Mouse (Mus musculus) myocyte (in vitro differentiated cells): Measurements from ENCODE around the gene Agap1. TPM values are rescaled to one million over a fixed set of nuclear protein-coding genes. Genes with fewer than 3 reads are reported as not detected.

Experiments
- H3K27me3 ChIP-seq: one replicate; pipeline ENCODE4 v1.6.1; 2011; ENCODE audit not compliant: control insufficient read depth, insufficient read depth, insufficient read length
- H3K36me3 ChIP-seq: one replicate; pipeline ENCODE4 v1.6.1; 2011; ENCODE audit not compliant: control insufficient read depth, insufficient read depth
- H3K4me2 ChIP-seq: one replicate; pipeline ENCODE4 v1.6.1; 2011; ENCODE audit warnings: low read depth, control low read depth
- H3K4me3 ChIP-seq: one replicate; pipeline ENCODE4 v1.5.1; 2011; ENCODE audit warnings: mild to moderate bottlenecking, control low read depth, moderate library complexity
- H3K79me2 ChIP-seq: one replicate; pipeline ENCODE4 v1.6.1; 2011; ENCODE audit not compliant: control insufficient read depth, insufficient read depth
- H3ac ChIP-seq: one replicate; pipeline ENCODE4 v1.6.1; 2011; ENCODE audit not compliant: control insufficient read depth, insufficient read length
- CEBPB ChIP-seq: IDR thresholded peaks from 2 replicates; pipeline ENCODE4 v1.6.1; 2011; ENCODE audit warnings: mild to moderate bottlenecking, moderate library complexity; ENCODE audit not compliant: poor library complexity, insufficient read depth, severe bottlenecking
- E2F4 ChIP-seq: IDR thresholded peaks from one replicate; pipeline ENCODE4 v1.6.1; 2011; ENCODE audit warnings: mild to moderate bottlenecking, control low read depth, moderate library complexity; ENCODE audit not compliant: insufficient read depth
- MAX ChIP-seq: IDR thresholded peaks from one replicate; pipeline ENCODE4 v1.6.1; 2011; ENCODE audit warnings: low read depth, mild to moderate bottlenecking, control low read depth
- MYOD1 ChIP-seq, 3 experiments: IDR thresholded peaks; one replicate each; pipeline ENCODE4 v1.6.1; 2011; ENCODE audit warnings: control low read depth in 2 of 3, low read depth in 2 of 3, mild to moderate bottlenecking in 2 of 3, moderate library complexity in 1 of 3; ENCODE audit not compliant: insufficient read length in 2 of 3, control insufficient read depth in 1 of 3
- MYOG ChIP-seq, 3 experiments: IDR thresholded peaks; one replicate each; pipeline ENCODE4 v1.6.1; 2011; ENCODE audit warnings: control low read depth in 2 of 3, low read depth in 2 of 3, mild to moderate bottlenecking in 2 of 3; ENCODE audit not compliant: insufficient read length in 2 of 3, control insufficient read depth in 1 of 3, insufficient read depth in 1 of 3
- POLR2A ChIP-seq: IDR thresholded peaks from one replicate; pipeline ENCODE4 v1.6.1; 2011; ENCODE audit warnings: low read depth, mild to moderate bottlenecking, control low read depth, moderate library complexity; ENCODE audit not compliant: insufficient read length
- POLR2AphosphoS2 ChIP-seq: IDR thresholded peaks from one replicate; pipeline ENCODE4 v1.6.1; 2011; ENCODE audit warnings: low read depth, control low read depth; ENCODE audit not compliant: insufficient read length
- REST ChIP-seq: IDR thresholded peaks from one replicate; pipeline ENCODE4 v1.6.1; 2011; ENCODE audit warnings: mild to moderate bottlenecking, control low read depth, moderate library complexity; ENCODE audit not compliant: insufficient read depth, insufficient read length
- SRF ChIP-seq: IDR thresholded peaks from one replicate; pipeline ENCODE4 v1.6.1; 2011; ENCODE audit warnings: low read depth; ENCODE audit not compliant: control insufficient read depth, insufficient read length
- TCF12 ChIP-seq: IDR thresholded peaks from one replicate; pipeline ENCODE4 v1.6.1; 2011; ENCODE audit warnings: mild to moderate bottlenecking, control low read depth; ENCODE audit not compliant: poor library complexity, insufficient read depth, severe bottlenecking
- TCF3 ChIP-seq: IDR thresholded peaks from one replicate; pipeline ENCODE4 v1.6.1; 2011; ENCODE audit warnings: low read depth, control low read depth; ENCODE audit not compliant: insufficient read length
- USF1 ChIP-seq: IDR thresholded peaks from one replicate; pipeline ENCODE4 v1.6.1; 2011; ENCODE audit warnings: low read depth, mild to moderate bottlenecking, control low read depth, moderate library complexity
- polyA plus RNA-seq: library from polyadenylated mRNA; unstranded; fragments of >200 nt; fragmentation: generic; extraction: Trizol; gene quantifications from one replicate; pipeline ENCODE4 v1.2.1, GENCODE M21; 2012; ENCODE audit warnings: missing spikeins

Gene Agap1
- polyA plus RNA-seq, 1 experiment, result 48.9 TPM

DNA sequence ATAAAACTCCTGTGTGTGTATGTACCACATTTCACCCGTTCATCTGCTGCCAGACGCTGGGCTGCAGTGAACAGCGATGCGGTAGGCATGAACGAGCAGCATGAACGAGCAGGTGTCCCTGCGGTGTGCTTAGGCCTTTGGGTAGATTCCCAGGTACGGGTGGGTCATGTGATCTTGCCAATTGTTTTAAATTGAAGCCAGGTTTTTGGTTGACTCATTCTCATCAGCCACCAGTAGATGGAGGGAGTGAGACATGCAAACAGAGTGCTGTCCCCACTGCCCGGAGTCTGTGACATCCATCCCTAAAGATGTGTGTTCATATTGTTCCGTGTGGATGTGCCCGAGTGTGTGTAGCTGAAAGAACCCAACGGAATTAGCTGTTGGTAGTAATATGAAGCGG is 71.2 kb downstream of the Agap1 start:
- Histone ChIP-seq H3K4me3 (no peak overlapping the region), H3K27me3 (no peaks in the 10 kb centered on the region), H3ac (no peak overlapping the region), H3K36me3 (no peaks in the 10 kb centered on the region), H3K4me2 (no peak overlapping the region), H3K79me2 (peaks cover 85% of the 10 kb centered on the region)
- TF ChIP-seq E2F4 (no peak), REST (no peak), USF1 (peak; percentile 84), SRF (no peak)

DNA sequence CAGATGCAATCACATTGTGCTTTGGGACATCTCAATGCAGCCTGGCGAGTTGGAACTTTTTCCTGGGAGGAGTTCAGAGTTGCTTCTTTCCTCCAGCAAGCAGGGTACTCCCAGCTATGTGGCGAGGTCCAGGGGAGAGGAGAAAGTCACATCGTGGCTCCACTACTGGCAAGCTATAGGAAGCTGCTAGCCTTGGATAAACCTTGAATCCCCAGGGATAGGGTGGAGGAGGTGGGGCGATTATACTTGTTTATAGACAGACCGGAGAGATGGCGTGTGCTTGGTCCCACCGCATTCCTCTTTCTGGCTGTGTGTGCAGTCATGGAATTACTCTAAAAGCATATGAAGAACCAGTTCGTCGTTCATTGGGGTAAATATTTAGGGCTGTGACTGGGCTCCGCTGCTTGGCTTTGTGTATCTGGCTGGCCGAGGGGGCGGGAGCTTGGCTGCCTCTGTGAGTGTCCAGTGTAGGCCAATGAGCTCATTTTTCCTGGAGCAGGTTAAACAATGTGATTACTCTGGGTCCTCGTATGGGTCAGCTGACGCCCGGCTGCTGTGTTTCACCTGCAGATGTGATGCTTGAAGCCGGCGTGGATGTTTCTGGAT is 74.2 kb downstream of the Agap1 start:
- no peak overlapping the region for H3K4me2 ChIP-seq
- no peaks in the 10 kb centered on the region for H3K27me3 ChIP-seq
- H3ac ChIP-seq, result no peak overlapping the region
- H3K4me3 ChIP-seq, result no peak overlapping the region
- H3K36me3 ChIP-seq, result no peaks in the 10 kb centered on the region
- TF ChIP-seq SRF (no peak), TCF3 (no peak), TCF12 (no peak), E2F4 (no peak), MYOD1 (IDR thresholded peaks at IDR 0.05; ENCODE audit: control insufficient read depth in 1 of 3, insufficient read length in 2 of 3, low read depth in 2 of 3) (no peak)
- H3K79me2 ChIP-seq, result peaks cover 93% of the 10 kb centered on the region

- no peak overlapping the region for H3ac ChIP-seq
- no peak for TF ChIP-seq TCF3
- H3K4me2 ChIP-seq, result no peak overlapping the region
These were observed 79.1 kb downstream of the Agap1 start for GRCm38 (mm10) chr1:89533702-89534101.

DNA sequence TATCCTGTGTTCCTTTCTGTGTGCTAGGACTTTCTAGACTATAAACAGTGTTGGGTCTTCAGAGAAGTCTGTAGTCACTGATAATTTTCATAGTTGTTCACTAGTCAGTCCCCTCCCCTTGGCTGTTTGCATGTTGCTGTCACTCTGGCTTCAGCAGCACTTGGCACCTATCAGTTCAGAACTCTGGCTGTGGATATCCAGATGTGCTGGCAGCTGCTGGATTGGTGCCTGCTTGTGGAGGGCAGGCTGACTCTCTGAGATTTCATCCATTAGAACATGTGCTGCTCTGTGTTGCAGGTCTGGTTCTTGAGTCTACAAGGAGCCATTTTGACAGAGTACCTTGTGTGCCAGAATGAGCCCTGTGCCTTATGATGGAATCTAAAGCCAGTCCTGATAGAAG is 80.6 kb downstream of the Agap1 start:
- no peak for TF ChIP-seq MYOG (IDR thresholded peaks at IDR 0.05; ENCODE audit: control insufficient read depth in 1 of 3, insufficient read depth in 1 of 3, insufficient read length in 2 of 3, low read depth in 2 of 3)
- TF ChIP-seq TCF3, result no peak
- no peak for TF ChIP-seq CEBPB
- TF ChIP-seq MAX, result no peak
- TF ChIP-seq REST, result no peak
- TF ChIP-seq SRF, result no peak
- TF ChIP-seq TCF12, result no peak
- TF ChIP-seq MYOD1 (IDR thresholded peaks at IDR 0.05; ENCODE audit: control insufficient read depth in 1 of 3, insufficient read length in 2 of 3, low read depth in 2 of 3), result no peak
- H3K36me3 ChIP-seq, result no peaks in the 10 kb centered on the region
- no peak overlapping the region for H3K4me2 ChIP-seq
- no peak overlapping the region for H3K4me3 ChIP-seq
- peaks cover 91% of the 10 kb centered on the region for H3K79me2 ChIP-seq
- H3ac ChIP-seq, result no peak overlapping the region
- H3K27me3 ChIP-seq, result no peaks in the 10 kb centered on the region

More at GRCm38 (mm10) chr1:89533702-89534101, 79.1 kb downstream of the Agap1 start:
- Histone ChIP-seq H3K36me3 (no peaks in the 10 kb centered on the region), H3K79me2 (peaks cover 91% of the 10 kb centered on the region), H3K27me3 (no peaks in the 10 kb centered on the region), H3K4me3 (no peak overlapping the region)

DNA sequence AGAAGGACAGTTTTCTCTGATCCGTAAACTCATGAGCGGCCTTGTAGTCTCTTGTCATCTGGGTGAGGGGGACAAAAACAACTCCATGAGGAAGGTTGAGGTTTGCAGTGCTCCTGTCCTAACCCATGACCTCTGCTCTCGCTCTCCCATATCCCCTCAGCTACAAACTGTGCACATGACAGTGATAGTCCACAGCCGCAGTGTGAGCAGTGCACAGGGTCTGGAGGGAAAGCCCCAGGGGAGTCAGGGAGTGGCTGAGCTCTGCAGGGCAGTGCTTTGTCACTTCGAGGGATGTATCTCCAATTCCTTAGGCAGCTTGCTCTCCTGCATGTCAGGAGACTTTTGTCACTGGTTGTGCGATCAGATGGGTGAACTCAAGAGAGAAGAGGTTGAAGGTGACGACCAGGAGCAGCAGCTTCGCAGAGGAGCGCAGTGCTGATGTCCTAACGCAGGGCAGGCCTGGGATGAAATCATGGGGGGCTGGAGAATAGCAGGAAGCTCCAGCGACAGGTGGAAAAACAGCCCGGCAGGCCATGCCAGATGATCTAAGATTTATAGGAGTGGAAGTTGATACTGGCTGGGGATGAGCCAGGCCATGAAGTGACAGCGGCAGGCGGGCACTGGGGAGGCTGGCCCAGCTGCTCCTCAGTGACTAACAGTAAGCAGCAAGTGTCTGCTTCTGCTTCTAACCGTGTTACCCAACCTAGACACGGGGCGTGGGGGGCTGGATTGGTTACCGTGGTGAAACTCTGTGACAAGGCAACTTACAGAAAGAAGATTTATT is 83.7 kb downstream of the Agap1 start:
- H3ac ChIP-seq, result no peak overlapping the region

More for the DNA sequence above, 83.7 kb downstream of the Agap1 start:
- Histone ChIP-seq H3K27me3 (no peaks in the 10 kb centered on the region), H3K4me3 (no peak overlapping the region), H3K79me2 (peaks cover 93% of the 10 kb centered on the region), H3K4me2 (peak overlapping the region; percentile 64), H3K36me3 (no peaks in the 10 kb centered on the region)
- TF ChIP-seq USF1 (no peak), MYOG (IDR thresholded peaks at IDR 0.05; ENCODE audit: control insufficient read depth in 1 of 3, insufficient read depth in 1 of 3, insufficient read length in 2 of 3, low read depth in 2 of 3) (peak; percentile 80 to 98 (median 93)), MYOD1 (IDR thresholded peaks at IDR 0.05; ENCODE audit: control insufficient read depth in 1 of 3, insufficient read length in 2 of 3, low read depth in 2 of 3) (peak; percentile 94 to 100 (median 99)), POLR2AphosphoS2 (no peak), MAX (no peak), TCF3 (peak; percentile 96), POLR2A (peak; percentile 15), CEBPB (no peak), TCF12 (peak; percentile 96), E2F4 (no peak), REST (no peak), SRF (peak; percentile 5)
